Comparison of ENCODE assay signal across 8 mouse cellular contexts in genomic region chr5:137025132-137025531, GRCm38 (mm10). TPM values are rescaled to one million over a fixed set of nuclear protein-coding genes. Genes with fewer than 3 reads are reported as not detected.
DNase-seq lines count a peak whose midpoint lies in the region; ATAC-seq lines count a peak whose summit lies in the region.

No protein-coding gene starts in this region.

- H3K27me3 ChIP-seq in kidney, embryonic 14.5 days (ENCODE audit: control insufficient read depth, insufficient read depth, low read length) = peaks cover 48% of the 10 kb centered on the region
- peaks cover 67% of the 10 kb centered on the region for H3K27me3 ChIP-seq in liver, embryonic 16.5 days (ENCODE audit: control insufficient read depth, insufficient read depth, low read depth, low read length)
- H3K27me3 ChIP-seq in neural tube, embryonic 11.5 days (ENCODE audit: control insufficient read depth, insufficient read depth, low read length) = peaks cover 52% of the 10 kb centered on the region

- H3K9ac ChIP-seq in kidney, embryonic 14.5 days (ENCODE audit: low read depth, low read length) = no peak overlapping the region
- H3K9ac ChIP-seq in liver, embryonic 16.5 days (ENCODE audit: low read depth, low read length) = no peak overlapping the region
- no peak overlapping the region for H3K9ac ChIP-seq in neural tube, embryonic 11.5 days (ENCODE audit: low read length)

- H3K4me2 ChIP-seq in kidney, embryonic 14.5 days (replicated peaks; ENCODE audit: low read depth, low read length) = peak overlapping the region; percentile 12; the same call in 1 of the 2 replicates
- no peak overlapping the region for H3K4me2 ChIP-seq in liver, embryonic 16.5 days (ENCODE audit: low read depth, low read length)
- no peak overlapping the region; the same call in 1 of the 2 replicates for H3K4me2 ChIP-seq in neural tube, embryonic 11.5 days (ENCODE audit: low read depth)

- no peak overlapping the region for H3K27ac ChIP-seq in kidney, embryonic 14.5 days (ENCODE audit: low read depth, low read length)
- no peak overlapping the region for H3K27ac ChIP-seq in liver, embryonic 16.5 days (ENCODE audit: low read length)
- H3K27ac ChIP-seq in neural tube, embryonic 11.5 days (ENCODE audit: low read depth, low read length) = no peak overlapping the region

- WGBS in kidney, embryonic 14.5 days = 1% methylated on average over 22 of the region's 23 CpGs
- 0% methylated on average over 23 of the region's 23 CpGs for WGBS in liver, embryonic 16.5 days (ENCODE audit: insufficient replicate concordance)
- 0% methylated on average over 23 of the region's 23 CpGs for WGBS in neural tube, embryonic 11.5 days

- no peak for ATAC-seq in kidney, embryonic 14.5 days (ENCODE audit: low FRiP score, low TSS enrichment)
- peak; percentile 22; the same call in 1 of the 2 replicates for ATAC-seq in liver, embryonic 16.5 days (ENCODE audit: low read depth)
- no peak for ATAC-seq in neural tube, embryonic 11.5 days (ENCODE audit: insufficient read depth, low FRiP score, low TSS enrichment)

- no peaks in the 10 kb centered on the region for H3K9me3 ChIP-seq in kidney, embryonic 14.5 days (ENCODE audit: control insufficient read depth, low read length)
- no peaks in the 10 kb centered on the region for H3K9me3 ChIP-seq in liver, embryonic 16.5 days (replicated peaks; ENCODE audit: control insufficient read depth, low read length)
- no peaks in the 10 kb centered on the region for H3K9me3 ChIP-seq in neural tube, embryonic 11.5 days (ENCODE audit: control insufficient read depth, low read length)

- H3K4me1 ChIP-seq in kidney, embryonic 14.5 days (ENCODE audit: control insufficient read depth, insufficient read depth, low read length) = peaks cover 16% of the 10 kb centered on the region
- H3K4me1 ChIP-seq in liver, embryonic 16.5 days (ENCODE audit: control insufficient read depth, low read depth, low read length) = peaks cover 6% of the 10 kb centered on the region; the same call in 1 of the 2 replicates
- H3K4me1 ChIP-seq in neural tube, embryonic 11.5 days (ENCODE audit: control insufficient read depth, insufficient read depth, low read length) = no peaks in the 10 kb centered on the region

- no peak overlapping the region for H3K4me3 ChIP-seq in kidney, embryonic 14.5 days (ENCODE audit: low read length)
- H3K4me3 ChIP-seq in liver, embryonic 16.5 days (ENCODE audit: low read depth, low read length) = no peak overlapping the region
- H3K4me3 ChIP-seq in neural tube, embryonic 11.5 days (ENCODE audit: low read depth, low read length) = no peak overlapping the region

- peak; percentile 77 for DNase-seq in CD4-positive helper T cell, adult 2 months (ENCODE audit: low read depth, low spot score)
- DNase-seq in adrenal gland, postnatal 10 days = peak; percentile 90
- peak; percentile 76 for DNase-seq in embryo, embryonic 9.5 days (ENCODE audit: extremely low spot score)
- peak; percentile 62 to 92 for DNase-seq in heart, adult 18-20 months
- peak; percentile 81 for DNase-seq in neural tube, embryonic 11.5 days (ENCODE audit: low spot score)
- DNase-seq in testis, postnatal 10 days (ENCODE audit: low spot score) = peak; percentile 93

- no peaks in the 10 kb centered on the region for H3K36me3 ChIP-seq in kidney, embryonic 14.5 days (ENCODE audit: control insufficient read depth, insufficient read depth, low read length)
- H3K36me3 ChIP-seq in liver, embryonic 16.5 days (ENCODE audit: control insufficient read depth, insufficient read depth) = no peaks in the 10 kb centered on the region
- no peaks in the 10 kb centered on the region for H3K36me3 ChIP-seq in neural tube, embryonic 11.5 days (ENCODE audit: control insufficient read depth, insufficient read depth, low read length)

RNA-seq across cellular contexts. Expression of gene Vgf, which starts 1.1 kb away (rescaled TPM):
- total RNA-seq in adrenal gland, postnatal 10 days (2021) = 10 to 100 TPM in 1 of 2 experiments, 1 to 10 TPM in 1; 9.9 to 13.7 TPM
- not detected for total RNA-seq in heart, adult 18-20 months (2021)
- polyA plus RNA-seq in kidney, embryonic 14.5 days (2014; fragmentation: Nextera tagmentation; extraction: Ambion mirVana) = 0.16 and 0.36 TPM in 2 replicates
- polyA plus RNA-seq in liver, embryonic 16.5 days (2015; fragmentation: Nextera tagmentation; extraction: Ambion mirVana) = 0.21 TPM in 1 of 2 replicates, not detected in the other
- 1.2 and 1.5 TPM in 2 replicates for polyA plus RNA-seq in neural tube, embryonic 11.5 days (2014; fragmentation: Nextera tagmentation; extraction: Ambion mirVana)

RNA-seq across cellular contexts. Expression of gene Ap1s1, which starts 20.8 kb away (rescaled TPM):
- 100 to 1,000 TPM; 105 to 106 TPM for total RNA-seq in adrenal gland, postnatal 10 days (2021)
- total RNA-seq in heart, adult 18-20 months (2021) = 10 to 100 TPM; 37.5 to 40.2 TPM
- polyA plus RNA-seq in kidney, embryonic 14.5 days (2014; fragmentation: Nextera tagmentation; extraction: Ambion mirVana) = 145 and 152 TPM in 2 replicates
- 68.6 and 73.3 TPM in 2 replicates for polyA plus RNA-seq in liver, embryonic 16.5 days (2015; fragmentation: Nextera tagmentation; extraction: Ambion mirVana)
- polyA plus RNA-seq in neural tube, embryonic 11.5 days (2014; fragmentation: Nextera tagmentation; extraction: Ambion mirVana) = 166 and 168 TPM in 2 replicates

RNA-seq across cellular contexts. Expression of gene Znhit1, which starts 37.3 kb away (rescaled TPM):
- 10 to 100 TPM; 60.1 to 61.0 TPM for total RNA-seq in adrenal gland, postnatal 10 days (2021)
- 10 to 100 TPM; 62.6 to 67.4 TPM for total RNA-seq in heart, adult 18-20 months (2021)
- 80.6 and 93.2 TPM in 2 replicates for polyA plus RNA-seq in kidney, embryonic 14.5 days (2014; fragmentation: Nextera tagmentation; extraction: Ambion mirVana)
- polyA plus RNA-seq in liver, embryonic 16.5 days (2015; fragmentation: Nextera tagmentation; extraction: Ambion mirVana) = 51.3 and 52.2 TPM in 2 replicates
- 103 and 106 TPM in 2 replicates for polyA plus RNA-seq in neural tube, embryonic 11.5 days (2014; fragmentation: Nextera tagmentation; extraction: Ambion mirVana)

RNA-seq across cellular contexts. Expression of gene Plod3, which starts 38.3 kb away (rescaled TPM):
- total RNA-seq in adrenal gland, postnatal 10 days (2021) = 10 to 100 TPM; 43.5 to 49.6 TPM
- total RNA-seq in heart, adult 18-20 months (2021) = 10 to 100 TPM; 33.2 to 35.8 TPM
- 28.5 and 41.4 TPM in 2 replicates for polyA plus RNA-seq in kidney, embryonic 14.5 days (2014; fragmentation: Nextera tagmentation; extraction: Ambion mirVana)
- 12.2 and 12.9 TPM in 2 replicates for polyA plus RNA-seq in liver, embryonic 16.5 days (2015; fragmentation: Nextera tagmentation; extraction: Ambion mirVana)
- polyA plus RNA-seq in neural tube, embryonic 11.5 days (2014; fragmentation: Nextera tagmentation; extraction: Ambion mirVana) = 31.8 and 34.8 TPM in 2 replicates

RNA-seq across cellular contexts. Expression of gene Serpine1, which starts 46.9 kb away (rescaled TPM):
- total RNA-seq in adrenal gland, postnatal 10 days (2021) = 1 to 10 TPM; 1.4 to 4.6 TPM
- 10 to 100 TPM; 18.4 to 33.2 TPM for total RNA-seq in heart, adult 18-20 months (2021)
- polyA plus RNA-seq in kidney, embryonic 14.5 days (2014; fragmentation: Nextera tagmentation; extraction: Ambion mirVana) = 0.26 and 0.32 TPM in 2 replicates
- polyA plus RNA-seq in liver, embryonic 16.5 days (2015; fragmentation: Nextera tagmentation; extraction: Ambion mirVana) = 0.30 and 0.34 TPM in 2 replicates
- polyA plus RNA-seq in neural tube, embryonic 11.5 days (2014; fragmentation: Nextera tagmentation; extraction: Ambion mirVana) = not detected in 2 replicates
